8 mouse cellular contexts compared by ENCODE assay signal in genomic region chr11:68939451-68940304, GRCm38 (mm10). TPM values are rescaled to one million over a fixed set of nuclear protein-coding genes. Genes with fewer than 3 reads are reported as not detected.
A peak's percentile ranks its signal among the peaks of the same experiment; 100 is the strongest.
DNase-seq lines count a peak whose midpoint lies in the region; ATAC-seq lines count a peak whose summit lies in the region.

No protein-coding gene starts in this region.

- peak; percentile 100 for ATAC-seq in megakaryocyte progenitor cell, adult 5-6 weeks (replicated peaks; ENCODE audit: poor library complexity)

- peak; percentile 95 for DNase-seq in adipocyte (ENCODE audit: low spot score)
- DNase-seq in embryo, embryonic 10 days (ENCODE audit: low spot score): peak; percentile 92
- peak; percentile 70 for DNase-seq in gastrocnemius, postnatal 10 days
- DNase-seq in induced T-regulatory cell, adult 2 months (ENCODE audit: low read depth): peak; percentile 91
- DNase-seq in left cerebral cortex, adult 9 months (ENCODE audit: low spot score in 2 of 2): peak; percentile 83 to 94
- DNase-seq in right cerebral cortex, postnatal 14 days: peak; percentile 75
- peak; percentile 76 to 88 for DNase-seq in urinary bladder, postnatal 36 days (ENCODE audit: low spot score in 2 of 2)

RNA-seq across cellular contexts. Expression of gene Odf4, which starts 12.8 kb away (rescaled TPM):
- not detected for total RNA-seq in gastrocnemius, postnatal 10 days (2021)
- not detected in 2 replicates for total RNA-seq in megakaryocyte progenitor cell, adult 5-6 weeks (2015)
- total RNA-seq in megakaryocyte progenitor cell, adult 5-6 weeks (2017): not detected in 2 replicates

RNA-seq across cellular contexts. Expression of gene Arhgef15, which starts 17.6 kb away (rescaled TPM):
- 10 to 100 TPM; 13.0 to 17.1 TPM for total RNA-seq in gastrocnemius, postnatal 10 days (2021)
- total RNA-seq in megakaryocyte progenitor cell, adult 5-6 weeks (2015): not detected in 2 replicates
- total RNA-seq in megakaryocyte progenitor cell, adult 5-6 weeks (2017): 0.04 and 0.98 TPM in 2 replicates

RNA-seq across cellular contexts. Expression of gene Slc25a35, which starts 28.3 kb away (rescaled TPM):
- 1 to 10 TPM; 2.3 to 3.7 TPM for total RNA-seq in gastrocnemius, postnatal 10 days (2021)
- 2.2 and 2.8 TPM in 2 replicates for total RNA-seq in megakaryocyte progenitor cell, adult 5-6 weeks (2015)
- 0.30 and 0.75 TPM in 2 replicates for total RNA-seq in megakaryocyte progenitor cell, adult 5-6 weeks (2017)

RNA-seq across cellular contexts. Expression of gene Rangrf, which starts 35.3 kb away (rescaled TPM):
- total RNA-seq in gastrocnemius, postnatal 10 days (2021): 10 to 100 TPM; 45.0 to 57.6 TPM
- 91.0 and 123 TPM in 2 replicates for total RNA-seq in megakaryocyte progenitor cell, adult 5-6 weeks (2015)
- 46.3 and 54.1 TPM in 2 replicates for total RNA-seq in megakaryocyte progenitor cell, adult 5-6 weeks (2017)

RNA-seq across cellular contexts. Expression of gene Rpl26, which starts 38.3 kb away (rescaled TPM):
- 1,000 to 10,000 TPM in 1 of 2 experiments, 100 to 1,000 TPM in 1; 992 to 1,013 TPM for total RNA-seq in gastrocnemius, postnatal 10 days (2021)
- 3,945 and 4,034 TPM in 2 replicates for total RNA-seq in megakaryocyte progenitor cell, adult 5-6 weeks (2015)
- 6,407 and 6,432 TPM in 2 replicates for total RNA-seq in megakaryocyte progenitor cell, adult 5-6 weeks (2017)

Comparison
In these comparisons a context has a peak if more than half of its experiments do, and no peak if none do; other contexts are left out.
1. Peak in every context shown above with its lines: DNase-seq and ATAC-seq.
2. RNA of gene Arhgef15, which starts 17.6 kb away (total RNA-seq): 13.0 to 17.1 TPM in gastrocnemius, postnatal 10 days; 0.04 to 0.98 TPM in megakaryocyte progenitor cell, adult 5-6 weeks; every median in the first group is over 4 times any median in the second.